Mouse (Mus musculus) neutrophil, adult 83 days (primary cell): ENCODE data around the gene Btbd35f16. TPM values are rescaled to one million over a fixed set of nuclear protein-coding genes. Genes with fewer than 3 reads are reported as not detected.

Experiments used
- total RNA-seq, 2 experiments: library from RNA; stranded (reverse); gene quantifications; one replicate each; pipeline ENCODE4 v1.2.4; 2023

The Btbd35f16 gene
- total RNA-seq, result not detected

GRCm38 (mm10) chrX:3956902-3957301 lies at the start of gene Btbd35f16:
Gene Btbd35f16 (minus strand): TSS chrX:3957002.

Other genes starting within 250 kb of the Btbd35f16 start
- not detected for gene Btbd35f10, start 204.1 kb downstream of the Btbd35f16 start, total RNA-seq
- not detected for gene Btbd35f3, start 80.7 kb upstream of the Btbd35f16 start, total RNA-seq
- gene Btbd35f28, start 239.6 kb upstream of the Btbd35f16 start, total RNA-seq, result not detected